Mouse (Mus musculus) brown adipose tissue, adult 24 weeks (tissue): ENCODE data around the gene Nelfe. TPM values are rescaled to one million over a fixed set of nuclear protein-coding genes. Genes with fewer than 3 reads are reported as not detected.
"Not testable (repeated sequence)": the region's sequence is repeated elsewhere in the genome, so short reads cannot be mapped to it uniquely, and the experiment has no call there.

Experiments used
- H3K27ac ChIP-seq: fragments of 200-500 bp; replicated peaks from 2 replicates; pipeline ENCODE4 v1.5.1; 2012; ENCODE audit warnings: low read depth, mild to moderate bottlenecking, low read length
- H3K4me1 ChIP-seq: fragments of 200-500 bp; 2 replicates; pipeline ENCODE4 v1.6.1; 2012; ENCODE audit warnings: low read length, mixed read lengths; ENCODE audit not compliant: control insufficient read depth, insufficient read depth, insufficient read length
- H3K4me3 ChIP-seq: fragments of 200-500 bp; 2 replicates; pipeline ENCODE4 v1.5.1; 2012; ENCODE audit warnings: low read depth, mild to moderate bottlenecking, low read length, moderate library complexity; ENCODE audit not compliant: insufficient read depth
- polyA plus RNA-seq: library from polyadenylated mRNA; stranded (reverse); fragments of >200 nt; gene quantifications from 2 replicates; pipeline ENCODE4 v1.2.4, GENCODE M21; 2012; ENCODE audit not compliant: missing spikeins, insufficient read depth, insufficient read length

Nelfe gene
- 25.0 and 41.5 TPM in 2 replicates for polyA plus RNA-seq

DNA sequence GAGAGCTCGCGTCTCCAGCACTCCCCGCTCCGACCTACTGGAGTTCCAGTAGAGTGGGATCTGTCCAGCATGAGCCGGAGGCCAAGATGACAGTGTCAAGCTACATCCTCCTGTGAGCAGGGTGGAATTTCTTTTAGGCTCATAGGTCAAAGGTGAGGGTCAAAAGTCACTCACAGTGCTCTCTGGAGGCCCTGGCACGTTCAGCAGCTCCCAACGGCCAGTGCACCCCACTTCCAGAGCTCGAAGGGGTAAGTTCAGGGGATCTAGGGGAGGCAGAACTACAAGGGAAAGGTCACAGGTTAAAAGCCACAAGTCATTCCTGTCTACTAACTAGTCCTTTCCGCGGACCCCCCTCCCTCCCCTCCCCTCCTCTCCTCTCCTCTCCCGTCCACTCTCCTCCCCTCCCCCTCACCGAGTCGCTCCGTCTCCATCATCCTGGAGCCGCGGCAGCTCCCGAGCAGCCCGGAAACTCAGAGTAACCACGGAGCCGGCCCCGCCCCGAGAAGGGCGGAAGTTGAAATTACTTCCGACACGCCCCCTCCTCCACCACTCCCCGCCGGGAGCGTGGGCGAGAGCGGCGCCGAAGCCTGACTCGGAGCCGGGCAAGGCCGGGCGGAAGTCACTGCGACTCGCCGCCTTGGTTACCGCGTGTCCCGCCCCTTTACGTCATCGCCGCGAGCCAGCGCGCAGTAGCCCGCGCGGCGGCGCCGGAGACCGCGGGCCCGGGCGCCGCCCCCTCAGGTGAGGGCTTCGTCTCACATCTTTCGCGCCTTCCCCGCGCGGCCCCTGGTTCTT, at the start of gene Nelfe, which contains the start of gene Skiv2l:
Gene Nelfe, plus strand, starts transcription at position 670 of the 795 bp plus-strand sequence.
Gene Skiv2l, minus strand, starts transcription at position 489 of the 795 bp plus-strand sequence.
- H3K4me1 ChIP-seq: peaks cover 7% of the 10 kb centered on the region; the same call in 1 of the 2 replicates
- H3K27ac ChIP-seq: peak within 1 kb of the TSS; percentile 31; the same call in 1 of the 2 replicates
- H3K4me3 ChIP-seq: peak within 1 kb of the TSS; percentile 78

DNA sequence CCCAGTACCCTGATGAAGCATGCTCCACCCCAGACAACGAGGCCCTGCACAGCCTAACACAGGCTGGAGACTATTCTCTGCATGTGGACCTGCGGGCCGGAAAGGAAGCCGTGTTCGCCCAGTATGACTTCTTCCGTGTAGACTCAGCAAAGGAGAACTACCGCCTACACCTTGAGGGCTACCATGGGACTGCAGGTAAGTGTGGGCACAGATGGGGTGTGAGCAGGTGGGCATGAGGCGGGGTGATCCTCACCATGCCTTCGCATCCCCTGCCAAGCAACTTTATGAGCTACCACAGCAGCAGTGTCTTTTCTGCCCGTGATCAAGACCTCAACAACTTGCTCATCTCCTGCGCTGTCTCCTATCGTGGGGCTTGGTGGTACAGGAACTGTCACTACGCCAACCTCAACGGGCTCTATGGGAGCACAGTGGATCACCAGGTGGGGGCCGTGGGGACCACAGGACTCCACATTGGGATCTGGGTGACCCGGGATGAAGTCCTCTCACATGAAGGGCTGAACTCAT, 49.3 kb upstream of the Nelfe start:
- not testable (repeated sequence) for H3K4me3 ChIP-seq, H3K27ac ChIP-seq, H3K4me1 ChIP-seq

DNA sequence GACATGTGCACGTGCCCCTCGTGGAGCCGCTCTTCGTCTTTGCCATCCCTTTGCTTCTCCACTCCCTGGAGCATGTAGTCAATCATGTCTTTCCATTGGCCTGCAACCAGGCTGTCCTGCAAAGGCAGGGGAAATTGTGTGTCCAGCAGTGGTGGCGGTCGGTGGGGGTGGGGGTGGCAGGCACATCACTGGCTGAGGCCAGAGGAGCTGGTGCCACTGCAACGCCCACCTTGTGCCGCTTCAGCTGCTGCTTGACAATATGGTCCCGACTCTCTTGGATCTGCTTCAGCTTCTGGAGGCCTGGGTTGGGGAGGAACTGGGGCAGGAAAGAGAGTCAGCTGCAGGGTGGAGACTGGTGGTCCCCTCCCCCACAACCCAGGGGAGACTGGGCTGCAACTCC, 47.4 kb upstream of the Nelfe start:
- not testable (repeated sequence) for H3K4me3 ChIP-seq, H3K4me1 ChIP-seq, H3K27ac ChIP-seq

DNA sequence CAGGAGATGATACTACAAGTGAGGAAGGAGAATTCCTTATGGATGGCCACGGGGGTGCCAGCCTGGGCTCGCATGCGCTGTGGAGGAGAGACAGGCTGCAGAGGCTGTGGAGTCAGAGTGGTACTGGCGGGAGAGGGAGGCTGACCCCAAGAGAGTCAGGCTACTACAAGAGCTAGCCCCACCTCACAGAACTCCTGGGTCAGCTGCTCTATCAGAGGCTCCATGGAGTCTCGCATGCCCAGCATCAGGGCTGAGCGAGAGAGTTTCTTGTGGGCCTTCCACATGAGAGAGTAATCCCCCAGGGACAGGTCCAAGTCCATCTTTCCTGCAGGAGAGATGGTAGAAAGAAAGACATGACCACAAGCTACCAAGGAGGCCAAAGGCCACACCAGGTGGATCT, 46.8 kb upstream of the Nelfe start:
- not testable (repeated sequence) for H3K27ac ChIP-seq

DNA sequence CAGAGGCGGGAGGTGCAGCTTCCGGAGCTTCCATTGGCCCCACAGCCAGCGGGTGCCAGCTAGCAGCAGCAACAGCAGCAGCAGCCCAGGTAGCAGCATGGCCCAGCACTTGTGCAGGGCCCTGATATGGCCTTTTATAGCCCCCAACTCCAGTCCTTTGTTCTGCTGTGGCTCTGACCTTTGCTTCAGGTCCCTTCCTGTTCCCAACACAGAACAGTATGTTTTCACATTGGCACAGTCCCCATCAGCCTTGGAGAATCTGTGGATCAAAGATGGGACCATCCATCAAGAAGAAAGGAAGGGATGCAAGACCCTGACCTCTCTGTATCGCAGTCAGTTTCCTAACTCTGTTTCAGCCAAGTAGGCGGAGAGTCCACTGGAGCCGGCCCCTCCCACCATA, 45.9 kb upstream of the Nelfe start, which contains the start of gene Cyp21a1:
Gene Cyp21a1, minus strand, starts transcription at position 261 of the 400 bp plus-strand sequence.
- not testable (repeated sequence) for H3K4me3 ChIP-seq, H3K4me1 ChIP-seq, H3K27ac ChIP-seq

More for the DNA sequence above, 46.8 kb upstream of the Nelfe start:
- not testable (repeated sequence) for H3K4me1 ChIP-seq, H3K4me3 ChIP-seq

DNA sequence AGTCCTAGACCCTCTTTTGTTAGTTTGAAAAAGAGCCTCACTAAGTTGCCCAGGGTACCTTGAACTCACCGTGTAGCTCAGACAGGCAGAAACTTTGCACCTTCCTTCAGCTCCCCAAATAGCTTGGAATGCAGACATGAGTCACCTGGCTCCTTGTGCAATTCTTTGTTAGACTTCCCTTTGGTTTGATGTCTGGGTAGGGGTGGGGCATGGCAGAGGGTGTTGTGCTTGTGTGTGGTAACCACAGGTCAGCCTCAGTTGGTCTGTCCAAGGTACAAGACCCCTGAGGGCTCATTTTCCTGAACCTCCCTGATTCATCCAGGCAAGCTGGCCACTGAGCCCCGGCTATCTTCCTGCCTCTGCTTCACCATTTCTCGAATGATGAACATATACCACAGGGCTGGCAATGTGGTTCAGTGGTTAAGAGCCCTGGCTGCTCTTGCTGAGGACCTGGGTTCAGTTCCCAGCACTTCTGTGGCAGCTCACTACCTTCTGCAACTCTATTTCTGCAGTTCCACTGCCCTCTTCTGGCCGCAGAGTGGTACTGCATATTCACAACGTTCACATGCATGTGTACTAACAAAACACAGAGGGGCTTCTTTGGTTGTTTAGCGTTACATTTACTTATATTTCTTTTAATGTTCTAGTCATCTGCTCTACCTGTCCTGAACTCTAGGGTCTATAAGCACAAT, 45.2 kb upstream of the Nelfe start:
- Histone ChIP-seq H3K4me3 (no peak overlapping the region), H3K27ac (no peak overlapping the region)

DNA sequence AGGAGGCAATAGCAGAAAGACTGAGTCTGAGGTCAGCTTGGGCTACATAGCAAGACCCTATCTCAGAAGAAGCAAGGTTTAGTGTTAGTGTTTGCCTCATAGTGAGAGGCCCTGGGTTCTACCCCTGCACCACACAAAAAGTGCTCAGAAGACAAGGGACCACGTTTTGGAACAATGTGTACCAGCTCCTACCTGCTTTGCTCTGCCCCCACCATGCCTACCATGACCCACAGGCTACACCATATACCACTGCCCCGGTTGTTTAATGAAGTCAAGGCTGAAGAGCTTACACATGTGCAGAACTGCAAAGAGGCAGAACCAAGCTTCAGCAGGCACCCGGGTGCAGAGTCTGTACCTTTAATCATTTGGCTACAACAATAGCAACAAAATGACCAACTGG, 43.0 kb upstream of the Nelfe start:
- no peaks in the 10 kb centered on the region for H3K4me1 ChIP-seq
- H3K4me3 ChIP-seq: no peak overlapping the region
- H3K27ac ChIP-seq: no peak overlapping the region

More for the DNA sequence above, 45.2 kb upstream of the Nelfe start:
- H3K4me1 ChIP-seq: no peaks in the 10 kb centered on the region

DNA sequence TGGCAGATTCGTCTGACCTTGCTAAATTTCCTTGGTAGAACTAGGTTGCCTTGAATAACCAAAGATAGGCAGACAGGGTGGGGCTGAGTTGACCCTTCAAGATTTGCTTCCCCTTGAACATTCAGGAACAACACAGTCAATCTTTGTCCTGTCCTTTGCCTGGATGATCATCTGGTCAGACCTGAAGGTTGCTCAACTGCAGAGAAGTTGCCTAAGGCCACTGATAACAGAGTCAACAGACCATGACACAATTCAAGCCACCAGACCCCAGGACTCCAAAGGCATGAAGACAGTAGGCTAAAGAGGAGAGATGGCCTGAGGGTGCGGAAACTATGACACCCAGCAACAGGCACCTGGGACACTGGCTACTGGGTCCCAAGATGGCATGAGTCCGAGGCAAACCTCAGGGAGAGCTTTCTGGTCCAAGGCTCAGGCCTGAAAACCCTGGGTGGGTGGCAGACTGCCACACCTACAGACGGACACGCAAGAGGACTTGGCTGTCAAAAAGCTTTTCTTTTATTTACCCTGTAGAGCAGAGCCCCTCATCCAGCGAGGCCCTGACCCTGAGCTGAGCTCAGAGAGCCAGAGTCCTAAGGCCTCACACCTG, 41.5 kb upstream of the Nelfe start:
- Histone ChIP-seq H3K4me3 (no peak overlapping the region), H3K4me1 (no peaks in the 10 kb centered on the region), H3K27ac (no peak overlapping the region)

DNA sequence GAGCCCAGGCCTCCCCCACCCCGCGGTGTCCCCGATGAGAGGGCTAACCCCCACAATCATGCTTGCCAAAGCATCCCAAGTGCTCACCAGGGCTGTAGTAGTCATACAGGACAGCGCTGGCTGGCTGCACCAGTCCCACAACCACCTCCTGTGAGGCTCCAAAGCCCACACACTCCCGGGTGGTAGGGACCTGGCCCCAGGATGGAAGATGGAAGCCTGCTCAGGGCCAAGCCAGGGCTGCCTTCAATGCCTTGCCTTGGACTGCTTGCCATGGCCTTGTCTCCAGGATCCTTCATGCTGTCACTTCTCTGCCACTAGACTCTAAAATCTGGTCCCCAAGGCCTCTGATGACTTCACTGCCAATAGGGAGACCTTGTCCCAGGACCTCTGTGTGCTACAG, 39.8 kb upstream of the Nelfe start:
- not testable (repeated sequence) for H3K4me3 ChIP-seq, H3K4me1 ChIP-seq, H3K27ac ChIP-seq

DNA sequence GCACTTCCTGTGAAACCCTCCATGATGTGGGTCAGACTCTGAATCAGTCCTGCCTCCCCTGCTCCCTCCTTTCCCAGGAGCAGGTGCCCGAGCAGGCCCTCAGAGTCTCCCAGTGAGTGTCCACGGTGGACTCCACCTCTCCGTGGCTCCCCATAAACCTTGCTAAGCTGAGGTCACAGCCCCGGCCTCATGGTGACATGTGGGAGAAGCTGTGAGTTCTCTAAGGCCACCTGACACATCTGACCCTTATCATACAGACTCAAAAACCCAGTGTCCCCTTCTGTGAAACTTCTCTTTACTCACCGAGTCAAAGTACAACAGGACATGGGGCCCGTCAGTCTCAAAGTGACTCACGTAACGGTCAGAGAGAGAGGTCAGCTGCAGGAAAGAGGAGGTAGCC, 39.4 kb upstream of the Nelfe start:
- H3K4me1 ChIP-seq, H3K27ac ChIP-seq, H3K4me3 ChIP-seq: not testable (repeated sequence)

DNA sequence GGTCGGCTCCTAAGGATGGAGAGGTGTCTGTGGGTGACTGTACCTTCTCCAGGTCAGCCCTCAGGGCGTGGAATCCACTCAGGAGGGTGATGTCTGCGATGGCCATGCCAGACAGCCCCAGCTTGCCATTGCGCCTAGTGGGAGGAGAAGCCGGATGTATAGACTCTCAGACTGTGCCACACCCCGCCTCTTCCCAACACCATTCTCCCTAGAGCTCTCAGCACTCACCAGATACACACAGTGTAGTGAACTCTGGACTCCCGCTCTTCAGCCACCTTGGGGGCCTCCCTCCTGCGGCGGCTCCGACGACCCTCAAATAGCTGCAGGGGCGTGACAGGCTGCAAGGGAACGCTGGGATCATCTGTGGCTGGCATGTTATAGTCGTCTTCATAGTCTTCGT, 38.9 kb upstream of the Nelfe start:
- Histone ChIP-seq H3K27ac (no peak overlapping the region), H3K4me1 (no peaks in the 10 kb centered on the region)

DNA sequence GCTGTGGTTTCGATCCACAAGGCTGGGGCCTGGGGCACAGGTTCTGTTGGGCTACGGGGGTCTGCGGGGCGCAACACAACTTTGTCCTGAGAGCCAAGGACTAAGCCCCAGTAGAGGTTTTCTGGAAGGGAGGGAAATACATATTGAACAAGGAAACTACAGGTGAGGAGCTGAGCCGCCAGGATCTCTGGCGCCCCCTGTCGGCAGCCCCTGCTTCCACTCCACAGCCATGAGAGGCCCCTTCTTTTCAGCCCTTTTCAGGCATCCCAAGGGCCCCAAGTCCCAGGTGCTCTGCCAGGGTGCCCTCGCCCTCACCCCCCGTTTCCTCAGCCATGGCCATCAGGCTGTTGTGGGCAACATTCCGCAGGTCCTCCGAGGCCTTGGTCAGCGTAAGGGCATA, 36.4 kb upstream of the Nelfe start:
- not testable (repeated sequence) for H3K4me3 ChIP-seq, H3K27ac ChIP-seq, H3K4me1 ChIP-seq

More for the DNA sequence above, 38.9 kb upstream of the Nelfe start:
- no peak overlapping the region for H3K4me3 ChIP-seq

DNA sequence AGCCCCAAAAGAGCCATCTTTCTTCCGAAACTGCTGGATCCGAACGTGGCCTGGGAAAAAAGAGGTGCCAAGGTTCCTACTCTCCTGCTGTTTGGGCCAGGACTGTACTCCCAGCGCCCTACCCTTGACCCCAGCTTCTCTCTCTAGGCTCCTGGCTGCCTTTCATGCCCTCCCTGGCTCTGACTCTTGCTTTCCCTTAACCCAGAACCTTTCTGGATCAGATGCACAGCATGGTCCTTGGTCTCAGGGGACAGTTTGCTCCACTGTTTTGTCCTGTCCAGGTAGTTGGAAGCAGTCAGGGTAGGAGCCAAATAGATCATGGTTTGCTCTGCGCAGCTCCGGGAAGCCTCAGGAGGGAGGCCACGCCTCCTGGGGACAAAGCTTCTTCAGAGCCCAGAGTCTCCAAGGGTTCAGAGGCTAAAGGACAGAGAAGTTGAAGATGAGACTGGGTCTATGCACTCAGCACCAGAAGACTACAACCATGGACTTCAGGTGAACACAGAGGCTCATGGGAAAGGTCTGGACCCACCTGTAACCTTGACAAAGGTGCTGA, 35.3 kb upstream of the Nelfe start:
- Histone ChIP-seq H3K4me1 (no peaks in the 10 kb centered on the region), H3K27ac (no peak overlapping the region), H3K4me3 (no peak overlapping the region)

DNA sequence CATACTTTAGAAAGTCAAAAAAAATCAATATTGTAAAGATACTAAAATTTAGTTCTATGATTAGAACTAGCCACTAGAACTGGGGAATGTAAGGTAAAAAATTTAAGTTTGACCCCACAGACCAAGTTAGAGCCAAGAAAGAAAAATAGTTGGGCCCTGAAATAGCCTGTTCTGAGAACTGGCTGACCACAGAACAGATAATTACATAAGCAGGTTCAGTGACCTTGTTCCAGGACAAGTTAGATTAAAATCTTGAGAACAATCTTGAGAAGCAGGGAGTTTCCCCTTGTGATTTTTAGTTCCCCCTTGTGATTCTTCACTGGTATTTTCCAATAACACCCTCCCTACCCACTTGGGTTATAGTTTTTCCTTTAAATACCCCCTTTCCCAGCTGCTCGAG, 19.4 kb upstream of the Nelfe start:
- not testable (repeated sequence) for H3K4me3 ChIP-seq, H3K27ac ChIP-seq, H3K4me1 ChIP-seq
